Mouse (Mus musculus): Measurements from ENCODE around the gene Gm11555.
"Not testable (repeated sequence)": the region's sequence is repeated elsewhere in the genome, so short reads cannot be mapped to it uniquely, and the experiment has no call there.

The Gm11555 gene
- long read RNA-seq, experiment 1, result 0 reads
- long read RNA-seq, experiment 2, result 0 reads

DNA sequence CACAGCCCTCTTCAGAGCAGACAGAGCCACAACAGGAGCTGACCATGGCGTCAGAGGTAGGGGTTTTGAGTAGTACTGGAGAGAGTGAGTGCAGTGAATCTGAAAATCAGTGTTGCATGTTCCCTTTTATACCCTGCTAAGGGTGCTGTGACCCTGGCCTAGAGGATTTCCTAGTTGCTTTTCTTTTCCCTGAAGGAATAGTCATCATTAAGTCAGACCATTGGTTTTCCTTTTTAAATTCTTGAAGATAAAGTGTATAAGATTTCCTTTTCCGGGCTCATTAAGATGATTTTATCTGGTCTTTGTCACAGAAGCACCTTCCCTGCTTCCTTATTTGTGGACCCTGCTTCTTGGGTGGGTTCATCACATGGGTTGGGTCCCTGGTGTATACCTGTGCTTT lies at the start of gene Gm11555:
TSS of gene Gm11555 (minus strand) at position 101 of the 400 bp plus-strand sequence.
- intact Hi-C loops (cut with DNase I), result no loop called here

DNA sequence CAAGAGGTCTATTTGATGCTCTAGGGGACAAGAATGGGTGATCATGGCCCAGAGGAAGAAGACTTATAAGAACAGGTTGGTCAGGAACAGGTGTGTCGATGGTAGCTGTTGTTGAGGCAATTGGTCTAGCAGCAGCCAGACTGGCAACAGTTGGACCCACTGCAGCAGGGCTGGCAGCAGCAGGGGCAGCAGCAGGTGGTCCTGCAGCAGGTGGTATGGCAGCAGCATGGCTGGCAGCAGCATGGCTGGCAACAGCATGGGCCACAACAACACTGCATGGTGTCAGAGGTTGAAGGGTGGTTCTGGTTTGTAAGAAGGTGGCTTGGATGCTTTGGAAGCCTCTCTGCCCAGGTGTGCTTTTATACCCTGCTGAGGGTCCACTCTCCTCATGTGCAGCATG lies 40.4 kb upstream of the Gm11555 start, which contains the start of gene Gm14190:
TSS of gene Gm14190 (minus strand) at position 278 of the 400 bp plus-strand sequence.
- intact Hi-C loops (cut with DNase I), result no loop called here

DNA sequence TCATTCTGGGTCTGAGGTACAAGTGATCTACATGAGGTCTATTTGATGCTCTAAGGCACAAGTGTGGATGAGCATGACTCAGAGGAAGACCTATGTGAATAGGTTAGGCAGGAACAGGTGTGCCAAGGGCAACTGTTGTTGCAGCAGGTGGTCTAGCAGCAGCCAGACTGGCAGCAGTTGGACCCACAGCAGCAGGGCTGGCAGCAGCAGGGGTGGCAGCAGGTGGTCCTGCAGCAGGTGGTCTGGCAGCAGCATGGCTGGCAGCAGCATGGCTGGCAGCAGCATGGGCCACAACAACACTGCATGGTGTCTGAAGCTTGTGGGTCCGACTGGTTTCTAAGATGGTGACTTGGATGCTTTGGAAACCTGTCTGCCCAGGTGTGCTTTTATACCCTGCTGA lies 35.2 kb upstream of the Gm11555 start:
- intact Hi-C loops (cut with DNase I), result not testable (repeated sequence)

DNA sequence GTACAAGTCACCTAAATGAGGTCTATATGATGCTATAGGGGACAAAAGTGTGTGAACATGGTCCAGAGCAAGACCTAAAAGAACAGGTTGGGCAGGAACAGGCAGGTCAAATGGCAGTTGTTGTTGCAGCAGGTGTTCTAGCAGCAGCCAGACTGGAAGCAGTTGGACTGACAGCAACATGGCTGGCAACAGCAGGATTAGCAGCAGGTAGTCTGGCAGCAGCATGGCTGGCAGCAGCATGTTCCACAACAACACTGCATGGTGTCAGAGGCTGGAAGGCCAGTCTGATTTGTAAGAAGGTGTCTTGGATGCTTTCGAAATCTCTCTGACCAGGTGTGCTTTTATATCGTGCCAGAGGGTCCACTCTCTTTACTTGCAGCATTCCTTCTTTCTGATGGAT lies 33.4 kb upstream of the Gm11555 start:
- intact Hi-C loops (cut with DNase I), result no loop called here

DNA sequence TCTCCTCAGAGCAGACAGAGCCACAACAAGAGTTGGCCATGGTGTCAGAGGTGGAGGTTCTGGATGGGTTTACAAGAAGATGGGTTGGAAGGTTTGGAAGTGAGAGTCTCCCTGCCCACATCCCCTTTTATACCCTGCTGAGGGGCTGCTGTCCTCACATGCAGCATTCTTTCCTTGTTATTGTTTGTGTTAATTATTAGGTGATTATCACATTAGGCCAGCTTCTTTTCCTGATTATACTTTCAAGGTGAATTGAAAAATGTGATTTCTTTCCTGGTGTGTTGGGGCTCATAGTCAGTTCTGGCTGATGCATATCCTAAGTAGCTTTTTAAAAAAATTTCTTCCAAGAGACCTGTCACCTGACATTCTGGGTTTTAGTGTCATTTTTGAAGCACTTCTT lies 15.8 kb upstream of the Gm11555 start, which contains the start of gene Krtap4-6:
TSS of gene Krtap4-6 (minus strand) at position 101 of the 400 bp plus-strand sequence.
- intact Hi-C loops (cut with DNase I), result no loop called here

DNA sequence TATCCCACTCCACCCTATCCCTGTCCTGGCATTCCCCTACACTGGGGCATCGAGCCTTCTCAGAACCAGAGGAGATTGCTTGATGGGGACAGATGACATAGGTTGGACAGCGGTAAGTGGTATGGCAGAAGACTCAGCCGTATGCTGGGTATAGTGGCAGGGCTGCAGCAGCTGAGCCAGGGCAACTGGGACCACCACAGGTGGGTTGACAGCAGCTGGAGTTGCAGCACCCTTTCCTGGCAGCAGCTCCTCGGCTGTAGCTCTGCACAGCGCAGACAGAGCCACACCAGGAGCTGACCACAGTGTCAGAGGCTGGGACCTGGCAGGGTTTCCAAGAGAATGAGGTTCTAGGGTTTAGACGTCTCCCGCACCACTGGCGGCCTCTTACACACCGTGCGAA lies 12.8 kb upstream of the Gm11555 start:
- intact Hi-C loops (cut with DNase I), result no loop called here

DNA sequence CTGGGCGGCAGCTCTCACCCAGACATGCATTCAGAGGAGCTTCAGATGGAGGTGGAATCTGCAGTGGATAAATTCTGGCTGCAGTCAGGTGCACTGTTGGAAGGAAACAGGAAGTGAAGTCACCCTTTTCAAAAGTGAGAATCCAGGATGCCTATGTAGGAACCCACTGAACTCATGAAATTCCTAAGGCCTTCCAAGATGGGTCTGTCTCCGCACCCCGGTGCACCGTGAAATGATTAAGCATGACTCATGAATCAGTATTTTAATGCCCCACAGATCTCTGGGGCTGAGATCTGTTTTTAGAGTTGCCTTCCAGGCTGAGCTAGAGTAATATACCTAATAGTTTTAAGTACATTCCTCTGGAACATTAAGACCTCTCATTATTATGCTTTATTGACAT lies 9.2 kb upstream of the Gm11555 start:
- intact Hi-C loops (cut with DNase I), result no loop called here

DNA sequence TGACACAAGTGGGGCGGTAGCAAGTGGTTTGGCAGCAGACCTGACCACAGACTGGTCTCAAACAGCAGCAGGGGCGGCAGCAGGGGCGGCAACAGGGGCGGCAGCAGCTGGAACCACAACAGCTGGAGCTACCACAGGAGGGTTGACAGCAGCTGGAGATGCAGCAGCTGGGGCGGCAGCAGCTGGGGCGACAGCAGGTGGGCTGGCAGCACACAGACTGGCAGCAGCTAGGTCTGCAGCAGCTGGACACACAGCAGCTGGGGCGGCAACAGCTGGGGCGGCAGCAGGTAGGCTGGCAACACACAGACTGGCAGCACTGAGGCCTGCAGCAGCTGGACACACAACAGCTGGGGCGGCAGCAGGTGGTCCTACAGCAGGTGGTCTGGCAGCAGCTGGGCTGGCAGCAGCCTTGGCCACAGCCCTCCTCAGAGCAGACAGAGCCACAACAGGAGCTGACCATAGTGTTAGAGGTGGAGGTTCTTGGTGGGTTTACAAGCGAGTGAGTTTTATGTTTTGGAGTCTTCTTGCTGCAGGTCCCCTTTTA lies 8.5 kb upstream of the Gm11555 start, which contains the start of gene Gm11563:
TSS of gene Gm11563 (minus strand) at position 494 of the 544 bp plus-strand sequence.
- intact Hi-C loops (cut with DNase I), result not testable (repeated sequence)

DNA sequence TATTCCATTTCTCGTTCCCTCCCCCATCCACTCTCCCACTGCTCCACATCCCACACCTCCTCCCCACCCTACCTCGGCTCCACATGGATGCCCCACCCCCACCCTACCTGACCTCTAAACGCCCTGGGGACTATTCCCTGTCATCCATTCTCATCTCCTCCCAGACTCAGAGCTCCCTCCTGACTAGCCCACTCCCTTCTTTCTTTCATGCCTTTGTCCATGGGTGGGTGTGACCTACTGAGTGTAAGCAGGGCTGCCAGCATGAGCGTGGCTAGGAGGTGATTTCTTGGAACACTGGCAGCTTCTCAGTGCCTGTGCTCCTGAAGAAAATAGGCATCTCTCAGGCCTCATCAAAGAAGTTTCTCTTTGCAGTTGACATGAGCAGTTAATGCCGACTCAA lies 7.0 kb upstream of the Gm11555 start:
- intact Hi-C loops (cut with DNase I), result no loop called here

DNA sequence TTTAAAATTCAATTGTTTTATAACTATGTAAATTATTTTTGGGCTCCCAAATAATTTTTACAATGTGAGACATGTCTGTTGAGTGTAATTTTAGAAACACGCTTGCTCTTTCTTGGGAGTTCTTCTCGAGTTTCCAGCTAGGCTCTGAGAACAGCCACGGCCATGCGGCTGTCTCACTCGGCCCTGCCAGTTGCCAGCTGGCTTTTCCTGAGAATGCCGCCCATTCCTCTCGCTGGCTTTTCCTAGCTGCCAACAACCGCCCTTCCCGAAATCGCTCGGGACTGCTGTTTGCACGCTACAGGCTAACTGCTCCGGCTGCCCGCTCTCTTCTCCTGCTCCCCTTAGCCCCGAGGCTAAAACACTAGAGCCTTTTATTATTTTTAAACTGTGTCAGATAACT lies 3.6 kb downstream of the Gm11555 start:
- intact Hi-C loops (cut with DNase I), result no loop called here

DNA sequence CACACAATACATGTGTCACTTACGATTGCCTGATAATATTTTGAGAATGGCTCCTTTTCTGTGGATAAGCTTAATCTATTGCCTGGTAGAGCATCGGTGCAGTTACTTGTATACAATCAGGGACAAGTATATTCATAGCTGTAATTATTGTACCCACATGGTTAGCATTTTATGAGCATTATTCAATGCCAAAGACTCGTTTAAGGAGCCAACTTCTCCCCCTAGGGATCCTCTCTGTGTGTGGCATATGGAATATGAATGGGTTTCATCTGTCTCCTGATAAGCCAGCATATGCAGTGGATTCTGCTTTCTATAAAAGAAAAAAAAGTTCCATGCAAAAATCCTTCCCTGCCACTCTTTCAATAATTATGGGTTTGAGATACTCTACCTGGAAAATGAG lies 5.7 kb downstream of the Gm11555 start:
- intact Hi-C loops (cut with DNase I), result no loop called here

DNA sequence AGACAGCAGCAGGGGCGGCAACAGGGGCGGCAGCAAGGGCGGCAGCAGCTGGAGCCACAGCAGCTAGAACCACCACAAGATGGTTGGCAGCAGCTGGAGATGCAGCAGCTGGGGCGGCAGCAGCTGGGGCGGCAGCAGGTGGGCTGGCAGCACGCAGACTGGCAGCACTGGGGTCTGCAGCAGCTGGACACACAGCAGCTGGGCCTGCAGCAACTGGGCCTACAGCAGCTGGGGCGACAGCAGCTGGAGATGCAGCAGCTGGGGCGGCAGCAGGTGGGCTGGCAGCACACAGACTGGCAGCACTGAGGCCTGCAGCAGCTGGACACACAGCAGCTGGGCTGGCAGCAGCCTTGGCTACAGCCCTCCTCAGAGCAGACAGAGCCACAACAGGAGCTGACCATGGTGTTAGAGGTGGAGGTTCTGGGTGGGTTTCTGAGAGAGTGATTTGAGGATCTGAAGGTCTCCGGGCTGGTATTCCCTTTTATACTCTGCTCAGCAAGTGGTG lies 6.3 kb downstream of the Gm11555 start, which contains the start of gene Krtap4-7:
TSS of gene Krtap4-7 (minus strand) at position 455 of the 505 bp plus-strand sequence.
- intact Hi-C loops (cut with DNase I), result not testable (repeated sequence)

DNA sequence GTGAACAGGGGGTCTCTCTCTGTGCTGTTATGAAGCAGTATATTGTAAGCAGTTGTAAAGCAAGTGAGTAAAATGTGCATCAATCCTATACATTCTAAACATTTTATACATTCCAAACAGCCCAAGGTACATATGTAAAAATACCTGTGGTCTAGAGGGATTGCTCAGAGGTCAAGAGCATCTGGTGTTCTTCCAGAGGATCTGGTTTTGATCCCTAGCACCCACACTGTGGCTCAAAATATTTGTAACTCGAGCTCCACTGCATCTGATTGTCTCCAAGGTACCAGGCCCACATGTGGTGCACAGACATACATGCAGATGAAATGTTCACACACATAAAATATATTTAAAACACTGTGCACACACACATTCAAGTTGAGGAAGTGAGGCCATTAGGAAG lies 9.1 kb downstream of the Gm11555 start:
- intact Hi-C loops (cut with DNase I), result no loop called here

DNA sequence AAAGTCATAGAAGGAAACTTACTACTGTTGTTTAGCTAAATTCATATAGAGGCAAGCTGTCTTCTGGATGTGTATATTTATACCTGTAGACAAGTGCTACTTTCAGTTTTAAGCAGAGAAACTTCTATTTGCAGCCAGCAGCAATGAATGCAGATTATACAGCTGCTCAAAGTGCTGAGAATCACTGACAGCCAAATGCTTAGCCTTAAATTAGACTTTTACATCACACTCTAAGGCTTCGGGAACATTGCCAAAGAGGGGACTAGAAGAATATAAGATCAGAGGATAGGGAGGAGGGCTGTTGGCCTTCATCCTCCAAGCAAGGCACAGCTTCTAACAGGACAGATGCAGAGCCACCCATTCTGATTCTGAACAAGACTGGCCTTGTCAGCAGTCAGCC lies 12.9 kb downstream of the Gm11555 start:
- intact Hi-C loops (cut with DNase I), result no loop called here

DNA sequence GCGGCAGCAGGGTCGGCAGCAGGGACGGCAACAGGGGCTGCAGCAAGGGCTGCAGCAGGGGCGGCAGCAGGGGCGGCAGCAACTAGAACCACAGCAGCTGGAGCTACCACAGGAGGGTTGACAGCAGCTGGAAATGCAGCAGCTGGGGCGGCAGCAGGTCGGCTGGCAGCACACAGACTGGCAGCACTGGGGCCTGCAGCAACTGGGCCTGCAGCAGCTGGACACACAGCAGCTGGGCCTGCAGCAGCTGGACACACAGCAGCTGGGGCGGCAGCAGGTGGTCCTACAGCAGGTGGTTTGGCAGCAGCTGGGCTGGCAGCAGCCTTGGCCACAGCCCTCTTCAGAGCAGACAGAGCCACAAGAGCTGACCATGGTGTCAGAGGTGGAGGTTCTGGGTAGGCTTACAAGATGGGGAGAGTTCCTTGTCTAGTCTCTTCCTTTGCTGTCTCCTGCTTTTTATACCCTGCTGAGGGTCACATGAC lies 15.3 kb downstream of the Gm11555 start, which contains the start of gene Krtap4-2:
TSS of gene Krtap4-2 (minus strand) at position 432 of the 482 bp plus-strand sequence.
- intact Hi-C loops (cut with DNase I), result no loop called here

DNA sequence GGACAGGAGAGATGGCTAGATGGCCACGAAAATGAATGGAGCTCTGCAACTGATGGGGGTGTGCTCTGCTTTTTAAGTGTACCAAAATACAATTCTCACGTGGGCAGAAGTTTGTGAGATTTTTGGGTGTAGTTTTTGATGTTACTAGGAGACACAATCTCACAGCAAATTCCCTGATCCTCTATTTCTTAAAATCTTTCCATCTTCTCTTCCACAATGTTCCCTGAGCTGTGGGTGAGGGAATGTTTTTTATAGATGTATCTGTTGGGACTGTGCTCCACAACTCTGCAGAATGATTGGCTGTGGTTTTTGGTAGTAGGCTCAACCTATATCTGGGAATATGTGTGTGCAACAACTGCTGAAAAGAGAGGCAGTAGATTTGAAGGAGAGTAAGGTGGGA lies 16.7 kb downstream of the Gm11555 start:
- intact Hi-C loops (cut with DNase I), result no loop called here

DNA sequence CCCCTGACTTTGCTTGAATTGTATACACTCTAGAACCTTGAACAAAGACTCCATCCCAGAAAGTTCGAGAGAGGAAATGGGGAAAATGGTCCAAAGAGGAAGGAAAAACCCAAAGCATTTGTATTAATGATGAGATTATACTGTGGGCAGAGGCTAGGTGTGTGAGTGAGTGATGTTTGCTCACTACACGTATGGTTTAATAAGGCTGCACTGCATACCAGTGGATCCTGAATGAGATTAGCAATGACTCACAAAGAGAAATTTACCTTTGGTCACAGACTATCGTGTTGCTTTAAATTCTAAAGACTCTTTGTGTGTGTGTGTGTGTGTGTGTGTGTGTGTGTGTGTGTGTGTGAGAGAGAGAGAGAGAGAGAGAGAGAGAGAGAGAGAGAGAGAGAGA lies 19.1 kb downstream of the Gm11555 start:
- intact Hi-C loops (cut with DNase I), result no loop called here

DNA sequence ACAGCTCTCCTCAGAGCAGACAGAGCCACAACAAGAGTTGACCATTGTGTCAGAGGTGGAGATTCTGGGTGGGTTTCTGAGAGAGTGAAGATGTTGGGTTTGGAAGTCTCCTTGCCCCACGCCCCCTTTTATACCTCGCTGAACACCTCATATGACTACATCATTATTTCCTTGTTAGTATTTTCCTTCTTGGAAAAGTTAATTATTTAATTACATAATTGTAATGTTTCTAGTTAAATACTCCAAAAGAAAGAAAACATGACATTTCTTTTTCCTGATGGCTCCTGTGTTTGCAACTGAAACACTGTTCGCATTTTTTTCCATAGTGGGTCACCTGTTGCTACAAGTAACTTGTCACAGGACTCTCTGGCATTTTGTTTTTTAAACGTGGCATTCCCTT lies 21.9 kb downstream of the Gm11555 start, which contains the start of gene Krtap4-1:
TSS of gene Krtap4-1 (minus strand) at position 101 of the 400 bp plus-strand sequence.
- intact Hi-C loops (cut with DNase I), result no loop called here

DNA sequence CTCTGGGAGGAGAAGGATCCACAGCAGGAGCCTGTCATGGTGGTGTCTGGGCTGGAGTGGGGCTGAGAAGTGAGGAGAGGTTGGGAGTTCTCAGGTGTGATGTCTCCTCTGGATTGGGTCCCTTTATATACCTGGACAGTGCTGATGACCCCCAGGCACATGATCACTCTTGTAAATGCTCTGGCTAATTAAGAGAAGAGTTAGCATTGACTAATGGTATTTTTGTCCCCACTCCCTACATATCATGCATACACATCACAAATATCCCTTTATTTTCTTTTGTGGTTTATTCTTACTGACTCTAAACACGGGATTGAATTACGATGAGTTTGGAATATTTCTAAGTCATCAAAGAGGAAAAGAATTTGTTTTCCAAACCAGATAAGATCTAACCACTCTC lies 29.7 kb downstream of the Gm11555 start, which contains the start of gene Gm11562:
TSS of gene Gm11562 (minus strand) at position 101 of the 400 bp plus-strand sequence.
- intact Hi-C loops (cut with DNase I), result no loop called here

DNA sequence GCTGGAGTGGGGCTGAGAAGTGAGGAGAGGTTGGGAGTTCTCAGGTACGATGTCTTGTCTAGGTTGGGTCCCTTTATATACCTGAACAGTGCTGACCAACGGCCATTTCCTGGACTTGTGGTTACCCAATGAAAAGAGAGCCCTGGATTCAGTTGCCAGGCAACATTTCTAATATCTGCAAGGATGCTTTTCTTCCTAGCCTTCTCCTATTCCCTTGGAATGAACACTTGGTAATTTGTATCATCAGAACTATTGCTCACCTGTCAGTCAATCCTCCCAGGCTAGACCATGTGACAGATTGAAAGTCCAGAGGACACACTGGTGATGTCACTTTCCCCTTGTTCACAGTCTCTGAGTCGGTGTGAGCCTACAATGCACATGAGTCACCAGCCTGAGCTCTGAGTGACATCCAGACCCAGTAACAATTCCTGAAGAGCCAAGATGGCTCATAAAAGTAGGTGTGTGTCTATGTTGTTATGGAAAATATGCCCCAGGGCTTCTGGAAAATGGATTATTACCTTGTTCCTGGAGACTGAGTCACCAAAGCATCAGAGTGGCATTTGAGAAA lies 35.2 kb downstream of the Gm11555 start, which contains the start of gene Krtap2-4:
TSS of gene Krtap2-4 (minus strand) at position 51 of the 568 bp plus-strand sequence.
- intact Hi-C loops (cut with DNase I), result no loop called here

DNA sequence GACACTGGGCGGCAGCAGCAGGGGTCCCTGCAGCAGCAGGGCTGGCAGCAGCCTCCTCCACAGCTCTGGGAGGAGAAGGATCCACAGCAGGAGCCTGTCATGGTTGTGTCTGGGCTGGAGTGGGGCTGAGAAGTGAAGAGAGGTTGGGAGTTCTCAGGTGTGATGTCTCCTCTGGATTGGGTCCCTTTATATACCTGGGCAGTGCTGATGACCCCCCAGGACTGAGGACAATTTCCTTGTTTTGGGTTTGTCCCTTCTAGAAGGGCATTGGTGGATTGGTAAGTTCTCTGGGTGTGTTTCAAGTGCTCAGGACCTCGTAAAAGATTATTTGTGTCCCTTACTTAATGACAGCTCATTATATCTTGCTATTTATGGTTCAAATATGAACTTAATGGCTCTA lies 39.9 kb downstream of the Gm11555 start, which contains the start of gene Gm11937:
TSS of gene Gm11937 (minus strand) at position 101 of the 400 bp plus-strand sequence.
- intact Hi-C loops (cut with DNase I), result not testable (repeated sequence)

DNA sequence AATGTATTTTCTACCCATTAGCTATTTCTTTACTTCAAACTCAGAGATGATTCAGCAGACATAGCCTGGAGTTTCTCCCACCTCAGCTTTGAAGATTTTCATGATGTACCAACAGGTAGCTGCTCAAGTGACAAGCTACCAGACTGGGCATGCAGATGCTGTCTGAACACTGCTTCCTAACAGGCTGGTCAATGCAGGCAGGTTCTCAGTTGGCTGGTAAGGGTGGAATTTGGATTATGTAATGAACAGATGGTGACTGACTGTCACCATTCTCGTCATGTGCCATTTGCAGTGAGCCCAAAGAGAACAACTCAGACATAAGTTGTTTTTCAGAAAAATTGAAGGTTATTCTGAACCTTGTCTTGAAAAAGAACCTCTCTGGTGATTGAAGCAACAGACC lies 40.9 kb downstream of the Gm11555 start:
- intact Hi-C loops (cut with DNase I), result no loop called here

All from adrenal gland (tissue).